Mouse (Mus musculus): ENCODE data around the gene Aamp. TPM values are rescaled to one million over a fixed set of nuclear protein-coding genes. Genes with fewer than 3 reads are reported as not detected.

The Aamp gene
- polyA plus RNA-seq (2014; fragmentation: Illumina TruSeq; extraction: RNeasy Lipid Tissue Mini Kit (QIAGEN cat#74804); ENCODE audit: low read depth, low replicate concordance), result 17.6 TPM

DNA sequence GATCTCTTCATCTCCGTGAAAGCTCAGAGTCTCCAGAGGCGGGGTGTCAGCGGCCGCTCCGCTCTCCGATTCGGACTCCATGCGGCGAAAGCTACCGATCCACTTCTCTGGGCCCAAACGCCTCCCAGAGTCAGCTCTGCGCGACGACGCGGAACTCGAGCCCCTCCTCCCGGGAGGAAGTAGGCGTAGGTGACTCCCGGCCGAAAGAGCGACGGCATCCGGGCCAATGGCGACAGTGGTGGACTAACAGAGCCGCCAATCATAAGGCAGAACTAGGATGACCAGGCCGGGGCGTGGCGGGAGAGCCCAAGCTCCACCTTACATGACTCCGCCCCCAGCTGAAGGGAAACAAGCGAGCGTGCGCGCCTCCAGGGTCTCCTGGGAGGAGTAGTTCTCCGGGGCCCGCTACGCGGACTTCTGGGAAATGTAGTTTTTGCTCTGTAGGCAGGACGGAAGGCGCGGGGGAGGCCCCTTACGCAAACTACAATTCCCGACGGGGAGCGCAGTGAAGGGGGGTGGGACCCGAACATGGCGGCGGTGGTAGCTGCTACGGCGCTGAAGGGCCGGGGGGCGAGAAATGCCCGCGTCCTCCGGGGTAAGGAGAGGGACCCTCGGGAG is at the start of gene Aamp, which contains the start of gene Pnkd:
TSS of gene Aamp (minus strand) at position 196 of the 618 bp plus-strand sequence.
TSS of gene Pnkd (plus strand) at position 388 of the 618 bp plus-strand sequence.

GRCm38 (mm10) chr1:74305522-74305921 is 21.0 kb upstream of the Aamp start, which contains the start of gene Tmbim1:
Tmbim1 (minus strand) TSS chr1:74305622.

GRCm38 (mm10) chr1:74278538-74278937 is 6.0 kb downstream of the Aamp start, which contains the start of gene Gpbar1:
Gpbar1 (plus strand) TSS chr1:74278550.

GRCm38 (mm10) chr1:74235938-74236589 is 48.5 kb downstream of the Aamp start, which contains the start of gene Arpc2:
Arpc2 (plus strand) TSS chr1:74236084.

Other genes starting within 250 kb of the Aamp start
- 12.4 TPM for gene Tns1, start 160.3 kb downstream of the Aamp start, polyA plus RNA-seq (2014; fragmentation: Illumina TruSeq; extraction: RNeasy Lipid Tissue Mini Kit (QIAGEN cat#74804); ENCODE audit: low read depth, low replicate concordance)
- gene Rufy4, start 159.2 kb downstream of the Aamp start, polyA plus RNA-seq (2014; fragmentation: Illumina TruSeq; extraction: RNeasy Lipid Tissue Mini Kit (QIAGEN cat#74804); ENCODE audit: low read depth, low replicate concordance), result 0.08 TPM
- gene Cxcr2, start 130.7 kb downstream of the Aamp start, polyA plus RNA-seq (2014; fragmentation: Illumina TruSeq; extraction: RNeasy Lipid Tissue Mini Kit (QIAGEN cat#74804); ENCODE audit: low read depth, low replicate concordance), result not detected
- not detected for gene Cxcr1, start 90.1 kb downstream of the Aamp start, polyA plus RNA-seq (2014; fragmentation: Illumina TruSeq; extraction: RNeasy Lipid Tissue Mini Kit (QIAGEN cat#74804); ENCODE audit: low read depth, low replicate concordance)
- gene Arpc2, start 48.7 kb downstream of the Aamp start, polyA plus RNA-seq (2014; fragmentation: Illumina TruSeq; extraction: RNeasy Lipid Tissue Mini Kit (QIAGEN cat#74804); ENCODE audit: low read depth, low replicate concordance), result 310 TPM
- gene Gpbar1, start 6.2 kb downstream of the Aamp start, polyA plus RNA-seq (2014; fragmentation: Illumina TruSeq; extraction: RNeasy Lipid Tissue Mini Kit (QIAGEN cat#74804); ENCODE audit: low read depth, low replicate concordance), result not detected
- 4.7 TPM for gene Pnkd, start 192 bp upstream of the Aamp start, polyA plus RNA-seq (2014; fragmentation: Illumina TruSeq; extraction: RNeasy Lipid Tissue Mini Kit (QIAGEN cat#74804); ENCODE audit: low read depth, low replicate concordance)
- 2.1 TPM for gene Tmbim1, start 20.9 kb upstream of the Aamp start, polyA plus RNA-seq (2014; fragmentation: Illumina TruSeq; extraction: RNeasy Lipid Tissue Mini Kit (QIAGEN cat#74804); ENCODE audit: low read depth, low replicate concordance)
- gene Catip, start 77.4 kb upstream of the Aamp start, polyA plus RNA-seq (2014; fragmentation: Illumina TruSeq; extraction: RNeasy Lipid Tissue Mini Kit (QIAGEN cat#74804); ENCODE audit: low read depth, low replicate concordance), result 8.5 TPM
- 0.35 TPM for gene Slc11a1, start 90.5 kb upstream of the Aamp start, polyA plus RNA-seq (2014; fragmentation: Illumina TruSeq; extraction: RNeasy Lipid Tissue Mini Kit (QIAGEN cat#74804); ENCODE audit: low read depth, low replicate concordance)
- gene Ctdsp1, start 106.8 kb upstream of the Aamp start, polyA plus RNA-seq (2014; fragmentation: Illumina TruSeq; extraction: RNeasy Lipid Tissue Mini Kit (QIAGEN cat#74804); ENCODE audit: low read depth, low replicate concordance), result 2.3 TPM
- 0.08 TPM for gene Vil1, start 124.6 kb upstream of the Aamp start, polyA plus RNA-seq (2014; fragmentation: Illumina TruSeq; extraction: RNeasy Lipid Tissue Mini Kit (QIAGEN cat#74804); ENCODE audit: low read depth, low replicate concordance)
- 38.2 TPM for gene Cnot9, start 221.3 kb upstream of the Aamp start, polyA plus RNA-seq (2014; fragmentation: Illumina TruSeq; extraction: RNeasy Lipid Tissue Mini Kit (QIAGEN cat#74804); ENCODE audit: low read depth, low replicate concordance)